Mouse (Mus musculus) bone marrow macrophage, adult 2 months (primary cell): Measurements from ENCODE around the gene Prdm4.

ENCODE experiments used
- CTCF ChIP-seq: IDR thresholded peaks from 2 replicates; pipeline ENCODE4 v1.5.1; 2012; ENCODE audit warnings: low read depth, mild to moderate bottlenecking, low read length, moderate library complexity
- POLR2A ChIP-seq: IDR thresholded peaks from 2 replicates; pipeline ENCODE4 v1.6.1; 2012; ENCODE audit warnings: mild to moderate bottlenecking, low read depth, low read length, borderline replicate concordance

DNA sequence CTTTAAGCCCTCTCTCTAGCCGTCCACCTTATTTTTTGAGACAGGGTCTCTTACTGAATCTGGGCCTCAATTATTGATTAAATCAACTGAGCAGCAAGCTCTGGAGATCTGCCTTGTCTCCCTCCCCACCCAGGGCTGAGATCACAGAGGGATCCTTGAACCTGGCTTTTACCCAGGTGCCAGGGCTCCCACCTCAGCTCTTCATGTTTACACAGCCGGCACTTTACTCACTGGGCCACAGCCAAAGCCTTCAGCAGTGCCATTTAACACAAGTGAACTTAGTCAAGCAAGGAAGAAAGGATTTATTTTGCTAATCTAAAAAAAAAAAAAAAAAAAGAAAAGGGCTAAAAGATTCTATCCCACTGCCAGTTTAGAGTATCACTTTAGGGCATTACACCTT lies 37.5 kb upstream of the Prdm4 start:
- TF ChIP-seq CTCF = no peak
- TF ChIP-seq POLR2A = no peak
